Comparison of ENCODE assay signal across 21 mouse cellular contexts in the genomic region with DNA sequence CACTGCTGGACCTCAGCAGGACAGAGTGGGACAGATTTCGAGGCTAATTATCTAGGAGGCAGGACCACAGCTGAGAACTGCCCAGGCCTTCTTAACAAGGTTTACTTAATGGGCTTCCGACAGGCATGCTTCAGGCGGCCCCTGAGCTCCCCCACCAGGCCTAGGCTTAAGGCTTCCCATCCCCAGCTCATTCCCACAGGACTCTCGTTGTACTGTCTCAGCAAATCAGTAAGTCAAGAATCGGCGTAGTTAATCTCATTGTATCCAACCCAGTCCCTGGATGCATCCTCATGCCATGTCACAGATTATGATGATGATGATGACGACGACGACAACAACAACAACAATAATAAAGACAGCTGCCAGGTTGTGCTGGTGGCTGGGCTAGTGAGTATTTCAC. TPM values are rescaled to one million over a fixed set of nuclear protein-coding genes. Genes with fewer than 3 reads are reported as not detected.
A peak's percentile ranks its signal among the peaks of the same experiment; 100 is the strongest.
DNase-seq lines count a peak whose midpoint lies in the region; ATAC-seq and TF ChIP-seq lines count a peak whose summit lies in the region.
"Had no signal": no experiment of that assay in that cellular context is flagged by ENCODE, and none has a peak within 500 bp of the region (broad histone marks: within the 10 kb centered on the region; RNA-seq: fewer than 3 reads in every experiment).

No protein-coding gene starts in this region.

- H3K4me3 ChIP-seq in heart, embryonic 11.5 days (ENCODE audit: low read depth, low read length): no peak overlapping the region
- no peak overlapping the region for H3K4me3 ChIP-seq in midbrain, embryonic 11.5 days (ENCODE audit: low read depth, low read length)
- no peak overlapping the region for H3K4me3 ChIP-seq in midbrain, embryonic 15.5 days
- H3K4me3 ChIP-seq in midbrain, embryonic 13.5 days (replicated peaks): no peak overlapping the region
- no peak overlapping the region for H3K4me3 ChIP-seq in midbrain, embryonic 10.5 days
- H3K4me3 ChIP-seq: embryonic facial prominence, embryonic 10.5 days; embryonic facial prominence, embryonic 12.5 days; forebrain, embryonic 13.5 days; forebrain, embryonic 15.5 days had no signal

- TF ChIP-seq CTCF in brain, embryonic 14.5 days (IDR thresholded peaks at IDR 0.05; ENCODE audit: borderline replicate concordance, extremely low read depth, insufficient read depth, insufficient read length): no peak

- 0 out of 2 replicates have a peak, but pooled peaks have one; percentile 31 for ATAC-seq in heart, embryonic 11.5 days (replicated peaks; ENCODE audit: insufficient number of reproducible peaks, low FRiP score, low TSS enrichment)
- peak; percentile 27; the same call in 1 of the 2 replicates for ATAC-seq in midbrain, embryonic 11.5 days (ENCODE audit: low FRiP score)
- no peak for ATAC-seq in midbrain, embryonic 15.5 days (replicated peaks)
- ATAC-seq in midbrain, embryonic 13.5 days: peak; percentile 50; the same call in 1 of the 2 replicates
- ATAC-seq: forebrain, embryonic 13.5 days; forebrain, embryonic 15.5 days had no signal

- DNase-seq in heart, adult 9 months (ENCODE audit: low spot score in 2 of 2): no peak
- DNase-seq in midbrain, embryonic 11.5 days (ENCODE audit: low spot score, missing footprints): peak; percentile 78
- no peak for DNase-seq in midbrain, embryonic 10.5 days (ENCODE audit: low spot score)
- peak; percentile 28 for DNase-seq in brain, embryonic 14.5 days (ENCODE audit: low read depth)
- no peak for DNase-seq in gastrocnemius, adult 8-10 months (ENCODE audit: low spot score in 2 of 2)
- DNase-seq: adrenal gland, adult 2 months; adrenal gland, postnatal 10 days; adrenal gland, postnatal 25 days; cerebellum, adult 11-12 months; cerebellum, adult 2 months; cerebellum, adult 9-10 months; cerebellum, postnatal 10 days; cerebellum, postnatal 25 days had no signal

- H3K4me2 ChIP-seq in heart, embryonic 11.5 days: no peak overlapping the region
- no peak overlapping the region for H3K4me2 ChIP-seq in midbrain, embryonic 11.5 days
- no peak overlapping the region for H3K4me2 ChIP-seq in midbrain, embryonic 15.5 days
- H3K4me2 ChIP-seq in midbrain, embryonic 13.5 days (replicated peaks): no peak overlapping the region
- H3K4me2 ChIP-seq: embryonic facial prominence, embryonic 12.5 days; forebrain, embryonic 13.5 days; forebrain, embryonic 15.5 days had no signal

- no peaks in the 10 kb centered on the region for H3K27me3 ChIP-seq in heart, embryonic 11.5 days (ENCODE audit: control insufficient read depth, insufficient read depth, low read length)
- H3K27me3 ChIP-seq in midbrain, embryonic 11.5 days (ENCODE audit: control insufficient read depth, insufficient read depth, low read length): no peaks in the 10 kb centered on the region
- no peaks in the 10 kb centered on the region for H3K27me3 ChIP-seq in midbrain, embryonic 15.5 days (replicated peaks)
- no peaks in the 10 kb centered on the region for H3K27me3 ChIP-seq in midbrain, embryonic 13.5 days
- H3K27me3 ChIP-seq in midbrain, embryonic 10.5 days (ENCODE audit: low read depth, poor library complexity, severe bottlenecking): no peaks in the 10 kb centered on the region
- H3K27me3 ChIP-seq: embryonic facial prominence, embryonic 12.5 days; forebrain, embryonic 13.5 days; forebrain, embryonic 15.5 days had no signal

- 70% methylated on average over 9 of the region's 9 CpGs for WGBS in heart, embryonic 11.5 days (ENCODE audit: insufficient replicate concordance)
- 69% methylated on average over 9 of the region's 9 CpGs for WGBS in midbrain, embryonic 11.5 days
- 53% methylated on average over 9 of the region's 9 CpGs for WGBS in midbrain, embryonic 15.5 days
- 63% methylated on average over 9 of the region's 9 CpGs for WGBS in midbrain, embryonic 13.5 days
- 70% methylated on average over 9 of the region's 9 CpGs for WGBS in midbrain, embryonic 10.5 days

- no peak overlapping the region for H3K9ac ChIP-seq in heart, embryonic 11.5 days (ENCODE audit: low read depth, low read length)
- no peak overlapping the region for H3K9ac ChIP-seq in midbrain, embryonic 11.5 days (ENCODE audit: low read length)
- no peak overlapping the region for H3K9ac ChIP-seq in midbrain, embryonic 15.5 days
- no peak overlapping the region for H3K9ac ChIP-seq in midbrain, embryonic 13.5 days (replicated peaks)
- H3K9ac ChIP-seq: embryonic facial prominence, embryonic 12.5 days; forebrain, embryonic 13.5 days; forebrain, embryonic 15.5 days had no signal

- no peaks in the 10 kb centered on the region for H3K4me1 ChIP-seq in heart, embryonic 11.5 days (ENCODE audit: control insufficient read depth, insufficient read depth, low read length)
- H3K4me1 ChIP-seq in midbrain, embryonic 11.5 days (ENCODE audit: control insufficient read depth, insufficient read depth, low read length): peaks cover 5% of the 10 kb centered on the region; the same call in 1 of the 2 replicates
- H3K4me1 ChIP-seq in midbrain, embryonic 15.5 days: no peaks in the 10 kb centered on the region
- H3K4me1 ChIP-seq in midbrain, embryonic 13.5 days (replicated peaks): no peaks in the 10 kb centered on the region
- H3K4me1 ChIP-seq in midbrain, embryonic 10.5 days: peaks cover 13% of the 10 kb centered on the region
- H3K4me1 ChIP-seq: embryonic facial prominence, embryonic 12.5 days; forebrain, embryonic 13.5 days; forebrain, embryonic 15.5 days had no signal

- no peak for TF ChIP-seq POLR2A in brain, embryonic 14.5 days (IDR thresholded peaks at IDR 0.05; ENCODE audit: borderline replicate concordance, extremely low read depth, insufficient read depth, insufficient read length, poor library complexity, severe bottlenecking)

- no peaks in the 10 kb centered on the region for H3K36me3 ChIP-seq in heart, embryonic 11.5 days (ENCODE audit: control insufficient read depth, insufficient read depth, low read length)
- no peaks in the 10 kb centered on the region for H3K36me3 ChIP-seq in midbrain, embryonic 11.5 days (ENCODE audit: control insufficient read depth, insufficient read depth, low read length)
- H3K36me3 ChIP-seq in midbrain, embryonic 15.5 days (replicated peaks): no peaks in the 10 kb centered on the region
- no peaks in the 10 kb centered on the region for H3K36me3 ChIP-seq in midbrain, embryonic 13.5 days
- no peaks in the 10 kb centered on the region for H3K36me3 ChIP-seq in midbrain, embryonic 10.5 days
- H3K36me3 ChIP-seq: embryonic facial prominence, embryonic 10.5 days; embryonic facial prominence, embryonic 12.5 days; forebrain, embryonic 15.5 days had no signal

- H3K9me3 ChIP-seq in heart, embryonic 11.5 days (replicated peaks; ENCODE audit: control insufficient read depth, low read length): no peaks in the 10 kb centered on the region
- no peaks in the 10 kb centered on the region for H3K9me3 ChIP-seq in midbrain, embryonic 11.5 days (ENCODE audit: control insufficient read depth, low read length)
- H3K9me3 ChIP-seq in midbrain, embryonic 15.5 days: no peaks in the 10 kb centered on the region
- no peaks in the 10 kb centered on the region for H3K9me3 ChIP-seq in midbrain, embryonic 13.5 days
- no peaks in the 10 kb centered on the region for H3K9me3 ChIP-seq in midbrain, embryonic 10.5 days (replicated peaks)
- H3K9me3 ChIP-seq: embryonic facial prominence, embryonic 10.5 days; embryonic facial prominence, embryonic 12.5 days; forebrain, embryonic 13.5 days; forebrain, embryonic 15.5 days had no signal

- no peak overlapping the region for H3K27ac ChIP-seq in heart, embryonic 11.5 days (ENCODE audit: low read depth, low read length)
- no peak overlapping the region for H3K27ac ChIP-seq in midbrain, embryonic 11.5 days (ENCODE audit: low read depth, low read length)
- no peak overlapping the region for H3K27ac ChIP-seq in midbrain, embryonic 15.5 days
- no peak overlapping the region for H3K27ac ChIP-seq in midbrain, embryonic 13.5 days
- H3K27ac ChIP-seq in midbrain, embryonic 10.5 days (replicated peaks): no peak overlapping the region
- H3K27ac ChIP-seq: embryonic facial prominence, embryonic 10.5 days; embryonic facial prominence, embryonic 12.5 days; forebrain, embryonic 13.5 days; forebrain, embryonic 15.5 days had no signal

RNA-seq across cellular contexts. Expression of gene Kcnj15, which starts 41.6 kb away (rescaled TPM):
- polyA plus RNA-seq in heart, embryonic 11.5 days (2014; fragmentation: Nextera tagmentation; extraction: Ambion mirVana): 0.53 and 0.73 TPM in 2 replicates
- polyA plus RNA-seq in midbrain, embryonic 11.5 days (2014; fragmentation: Nextera tagmentation; extraction: Ambion mirVana): 0.16 TPM in 1 of 2 replicates, not detected in the other
- polyA plus RNA-seq in midbrain, embryonic 15.5 days (2015; fragmentation: Nextera tagmentation; extraction: Ambion mirVana): 0.09 and 0.19 TPM in 2 replicates
- polyA plus RNA-seq in midbrain, embryonic 13.5 days (2015; fragmentation: Nextera tagmentation; extraction: Ambion mirVana): 0.04 and 0.26 TPM in 2 replicates
- polyA plus RNA-seq in midbrain, embryonic 10.5 days (2016; fragmentation: Nextera tagmentation; extraction: Ambion mirVana): 0.17 and 0.20 TPM in 2 replicates
- polyA plus RNA-seq in brain, embryonic 14.5 days (2012; rRNA removed): 0.21 and 0.22 TPM in 2 replicates
- under 1 TPM in 3 of 4 experiments, not detected in 1; 0.15 to 0.67 (median 0.27) TPM for total RNA-seq in gastrocnemius, adult 8-10 months (2022)
- total RNA-seq: MEL had no signal
- polyA plus RNA-seq: cerebellum, adult 2 months had no signal

Comparison
In these comparisons a context has a peak if more than half of its experiments do, and no peak if none do; other contexts are left out.
1. DNase-seq: peak in midbrain, embryonic 11.5 days (single experiment) and brain, embryonic 14.5 days (single experiment); none in heart, adult 9 months (0 of 2), midbrain, embryonic 10.5 days (single experiment) and gastrocnemius, adult 8-10 months (0 of 2).